Comparison of ENCODE assay signal across 11 mouse cellular contexts in genomic region chr13:59547091-59547490, GRCm38 (mm10). TPM values are rescaled to one million over a fixed set of nuclear protein-coding genes. Genes with fewer than 3 reads are reported as not detected.
A peak's percentile ranks its signal among the peaks of the same experiment; 100 is the strongest.
DNase-seq lines count a peak whose midpoint lies in the region; ATAC-seq lines count a peak whose summit lies in the region.
"Had no signal": no experiment of that assay in that cellular context is flagged by ENCODE, and none has a peak within 500 bp of the region (broad histone marks: within the 10 kb centered on the region; RNA-seq: fewer than 3 reads in every experiment).

No protein-coding gene starts in this region.

- no peak for ATAC-seq in heart, embryonic 16.5 days (replicated peaks; ENCODE audit: extremely low read depth, insufficient read depth, low FRiP score)
- ATAC-seq: hindbrain, embryonic 16.5 days had no signal

- H3K27me3 ChIP-seq in heart, embryonic 16.5 days (ENCODE audit: control insufficient read depth, insufficient read depth, low read length) = no peaks in the 10 kb centered on the region
- H3K27me3 ChIP-seq: limb, embryonic 15.5 days had no signal

- no peak overlapping the region for H3K9ac ChIP-seq in heart, embryonic 16.5 days (ENCODE audit: low read length)
- H3K9ac ChIP-seq: limb, embryonic 15.5 days had no signal

- no peaks in the 10 kb centered on the region for H3K36me3 ChIP-seq in heart, embryonic 16.5 days (ENCODE audit: control insufficient read depth, insufficient read depth)
- H3K36me3 ChIP-seq: limb, embryonic 15.5 days had no signal

- peak overlapping the region; percentile 68 for H3K27ac ChIP-seq in heart, embryonic 16.5 days (ENCODE audit: low read length)
- H3K27ac ChIP-seq: limb, embryonic 15.5 days had no signal

- peaks cover 38% of the 10 kb centered on the region for H3K4me1 ChIP-seq in heart, embryonic 16.5 days (ENCODE audit: control insufficient read depth, insufficient read depth, low read length)

- no peak overlapping the region for H3K4me3 ChIP-seq in heart, embryonic 16.5 days (ENCODE audit: low read length)
- H3K4me3 ChIP-seq: limb, embryonic 15.5 days had no signal

- no peak overlapping the region for H3K4me2 ChIP-seq in heart, embryonic 16.5 days (ENCODE audit: low read depth, low read length)
- H3K4me2 ChIP-seq: limb, embryonic 15.5 days had no signal

- peak; percentile 22 for DNase-seq in adrenal gland, postnatal 10 days
- no peak for DNase-seq in adrenal gland, adult 18-20 months (ENCODE audit: low spot score in 2 of 2)
- peak; percentile 81 for DNase-seq in 416B (ENCODE audit: low read depth)
- DNase-seq in kidney, postnatal 36 days = peak; percentile 23 to 36
- DNase-seq in neural tube, embryonic 10.5 days (ENCODE audit: extremely low spot score, low spot score) = no peak
- DNase-seq in ovary, postnatal 14 days (ENCODE audit: low spot score) = no peak
- DNase-seq in natural killer cell, adult 2 months (ENCODE audit: low spot score in 2 of 2) = no peak
- DNase-seq: layer of hippocampus, postnatal 36 days had no signal

- H3K9me3 ChIP-seq in heart, embryonic 16.5 days (replicated peaks; ENCODE audit: control insufficient read depth, low read length) = no peaks in the 10 kb centered on the region
- H3K9me3 ChIP-seq: limb, embryonic 15.5 days had no signal

- 47% methylated on average over 2 of the region's 2 CpGs for WGBS in heart, embryonic 16.5 days

RNA-seq across cellular contexts. Expression of gene Agtpbp1, which starts 37.9 kb away (rescaled TPM):
- 10 to 100 TPM; 29.7 to 49.9 TPM for total RNA-seq in adrenal gland, postnatal 10 days (2021)
- total RNA-seq in adrenal gland, adult 18-20 months (2021) = 10 to 100 TPM; 35.6 to 46.0 TPM
- polyA plus RNA-seq in heart, embryonic 16.5 days (2015; fragmentation: Nextera tagmentation; extraction: Ambion mirVana) = 12.1 and 12.5 TPM in 2 replicates

RNA-seq across cellular contexts. Expression of gene Naa35, which starts 38.0 kb away (rescaled TPM):
- total RNA-seq in adrenal gland, postnatal 10 days (2021) = 10 to 100 TPM; 54.9 to 63.5 TPM
- total RNA-seq in adrenal gland, adult 18-20 months (2021) = 10 to 100 TPM; 68.8 to 70.2 TPM
- polyA plus RNA-seq in heart, embryonic 16.5 days (2015; fragmentation: Nextera tagmentation; extraction: Ambion mirVana) = 77.0 and 84.4 TPM in 2 replicates

Comparison
In these comparisons a context has a peak if more than half of its experiments do, and no peak if none do; other contexts are left out.
1. DNase-seq: peak in adrenal gland, postnatal 10 days (single experiment), 416B (single experiment) and kidney, postnatal 36 days (2 of 2); none in adrenal gland, adult 18-20 months (0 of 2), neural tube, embryonic 10.5 days (single experiment), ovary, postnatal 14 days (single experiment) and natural killer cell, adult 2 months (0 of 2).